Mouse (Mus musculus): Measurements from ENCODE around the gene Iars2. TPM values are rescaled to one million over a fixed set of nuclear protein-coding genes. Genes with fewer than 3 reads are reported as not detected.
A peak's percentile ranks its signal among the peaks of the same experiment; 100 is the strongest.

Gene Iars2
- 19.4 and 19.9 TPM in 2 replicates for polyA plus RNA-seq (2015; fragmentation: Nextera tagmentation; extraction: Ambion mirVana)

DNA sequence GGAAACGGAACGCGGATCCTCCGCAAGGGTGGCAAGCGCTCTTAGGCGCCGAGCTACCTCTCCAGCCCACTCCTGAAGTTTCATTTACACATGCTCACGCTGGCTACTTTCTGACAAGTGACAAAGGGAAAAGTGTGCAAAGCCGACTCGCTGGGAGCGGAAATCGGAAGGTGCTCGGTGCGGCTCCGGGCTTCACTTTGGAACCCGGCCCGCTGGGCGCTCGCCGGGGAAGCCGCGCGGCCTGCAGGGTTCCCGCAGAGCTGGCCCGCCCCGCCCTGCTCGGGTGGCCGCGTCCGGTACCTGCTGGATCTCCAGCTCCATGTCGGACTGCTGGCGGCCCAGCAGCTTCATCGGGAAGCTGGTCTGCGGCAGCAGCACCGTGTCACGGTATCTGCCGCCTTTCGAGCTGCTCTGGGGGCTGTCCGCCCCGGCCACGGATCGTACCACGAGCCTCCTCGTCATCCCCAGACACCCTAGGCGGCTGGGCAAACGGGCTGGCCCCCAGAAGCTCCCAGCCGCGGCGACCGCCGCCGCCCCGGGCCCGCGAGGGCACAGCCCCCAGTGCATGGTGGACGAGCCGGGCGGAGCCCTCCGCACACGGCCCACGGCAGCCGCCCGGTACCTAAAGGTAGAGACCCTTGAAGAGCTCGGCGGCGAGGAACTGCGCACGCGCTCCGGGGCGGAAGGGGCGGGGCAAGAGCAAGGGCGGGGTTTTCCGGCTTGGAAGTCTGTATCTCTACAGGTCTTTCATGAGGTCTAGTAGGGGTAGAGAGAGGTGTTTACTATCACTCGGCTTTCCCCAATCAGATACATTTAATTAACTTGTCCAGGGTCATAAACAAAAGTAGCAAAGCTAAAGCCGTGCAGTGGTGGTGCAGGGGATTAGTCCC, at the start of gene Iars2:
Gene Iars2, minus strand, starts transcription at position 676 of the 890 bp plus-strand sequence.
- WGBS = under 1% methylated on average over 76 of the region's 76 CpGs
- Histone ChIP-seq H3K9ac (replicated peaks) (peak within 1 kb of the TSS; percentile 79), H3K36me3 (peaks cover 27% of the 10 kb centered on the region), H3K27me3 (no peaks in the 10 kb centered on the region), H3K27ac (peak within 1 kb of the TSS; percentile 89), H3K4me3 (replicated peaks) (peak within 1 kb of the TSS; percentile 78), H3K4me1 (replicated peaks) (peaks cover 34% of the 10 kb centered on the region), H3K9me3 (no peaks in the 10 kb centered on the region), H3K4me2 (replicated peaks) (peak within 1 kb of the TSS; percentile 73)
- ATAC-seq = peak; percentile 93

DNA sequence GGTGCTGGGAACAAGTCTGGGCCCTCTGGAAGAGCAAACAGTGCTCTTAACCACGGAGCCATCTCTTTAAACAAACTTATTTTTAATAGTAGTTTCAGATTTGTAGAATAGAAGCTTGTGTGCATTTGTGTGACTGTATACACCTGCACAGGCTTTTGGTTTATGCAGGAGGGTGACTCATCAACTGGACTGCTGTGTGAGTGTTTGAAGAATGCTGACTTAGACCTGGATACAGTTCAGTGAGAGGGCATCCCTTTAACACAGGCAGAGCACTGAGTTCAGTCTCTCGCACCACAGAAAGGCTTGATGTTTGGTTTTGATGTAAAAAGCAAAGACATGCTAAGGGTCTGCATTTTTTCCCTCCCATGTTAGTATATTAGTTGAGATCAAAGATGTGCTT, 48.2 kb upstream of the Iars2 start:
- Histone ChIP-seq H3K9ac (replicated peaks) (no peak overlapping the region), H3K4me2 (replicated peaks) (no peak overlapping the region), H3K27me3 (no peaks in the 10 kb centered on the region), H3K4me3 (replicated peaks) (no peak overlapping the region), H3K9me3 (no peaks in the 10 kb centered on the region), H3K4me1 (replicated peaks) (no peaks in the 10 kb centered on the region), H3K36me3 (peaks cover 78% of the 10 kb centered on the region), H3K27ac (no peak overlapping the region)
- ATAC-seq = no peak
- WGBS = 97% methylated on average over 2 of the region's 2 CpGs

DNA sequence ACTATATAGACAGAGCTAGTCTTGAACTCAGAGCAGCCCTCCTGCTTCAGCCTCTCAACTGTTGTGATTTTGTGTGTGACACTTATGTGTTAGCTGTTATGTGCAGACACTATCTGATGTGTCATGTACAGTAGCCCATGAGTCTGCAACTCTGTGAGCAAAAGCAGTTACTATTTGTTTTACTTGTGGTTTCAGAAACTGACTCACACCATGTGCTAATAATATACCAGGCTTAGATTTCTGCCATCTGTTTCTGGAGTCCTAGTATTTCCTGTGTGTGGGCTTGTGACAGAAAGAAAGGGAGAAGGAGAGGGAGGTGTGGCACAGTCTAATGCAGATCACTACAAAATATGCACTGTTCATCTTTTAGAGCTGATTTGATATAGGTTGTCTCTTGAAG, 47.2 kb upstream of the Iars2 start:
- no peaks in the 10 kb centered on the region for H3K4me1 ChIP-seq (replicated peaks)
- H3K36me3 ChIP-seq = peaks cover 74% of the 10 kb centered on the region
- no peak overlapping the region for H3K9ac ChIP-seq (replicated peaks)
- no peak overlapping the region for H3K4me2 ChIP-seq (replicated peaks)
- no peaks in the 10 kb centered on the region for H3K9me3 ChIP-seq
- H3K4me3 ChIP-seq (replicated peaks) = no peak overlapping the region
- no peaks in the 10 kb centered on the region for H3K27me3 ChIP-seq
- no peak overlapping the region for H3K27ac ChIP-seq
- no peak for ATAC-seq

DNA sequence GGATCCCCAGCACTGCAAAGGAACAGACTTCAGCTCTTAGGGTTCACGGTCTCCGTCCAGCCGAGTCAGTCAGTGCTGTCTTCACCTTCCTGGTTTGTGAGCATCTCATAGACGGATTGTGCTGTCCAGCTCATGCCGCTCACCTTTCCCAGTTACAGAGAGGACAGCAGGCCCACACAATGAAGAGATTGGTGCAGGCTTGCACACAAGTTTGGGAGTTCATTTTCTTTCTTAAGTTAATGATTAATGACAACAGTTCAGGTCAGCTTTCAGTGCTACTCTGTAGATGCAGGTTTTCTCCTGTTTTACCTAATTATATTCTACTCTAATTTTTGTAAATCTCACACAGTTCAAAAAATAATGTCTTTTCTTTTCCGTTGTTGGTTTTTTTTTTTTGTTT, 40.8 kb upstream of the Iars2 start:
- H3K27me3 ChIP-seq = no peaks in the 10 kb centered on the region
- H3K4me2 ChIP-seq (replicated peaks) = no peak overlapping the region
- H3K27ac ChIP-seq = no peak overlapping the region
- ATAC-seq = no peak
- H3K9ac ChIP-seq (replicated peaks) = no peak overlapping the region
- no peak overlapping the region for H3K4me3 ChIP-seq (replicated peaks)
- WGBS = 95% methylated on average over 6 of the region's 6 CpGs
- peaks cover 6% of the 10 kb centered on the region for H3K4me1 ChIP-seq (replicated peaks)
- peaks cover 41% of the 10 kb centered on the region for H3K36me3 ChIP-seq
- no peaks in the 10 kb centered on the region for H3K9me3 ChIP-seq

DNA sequence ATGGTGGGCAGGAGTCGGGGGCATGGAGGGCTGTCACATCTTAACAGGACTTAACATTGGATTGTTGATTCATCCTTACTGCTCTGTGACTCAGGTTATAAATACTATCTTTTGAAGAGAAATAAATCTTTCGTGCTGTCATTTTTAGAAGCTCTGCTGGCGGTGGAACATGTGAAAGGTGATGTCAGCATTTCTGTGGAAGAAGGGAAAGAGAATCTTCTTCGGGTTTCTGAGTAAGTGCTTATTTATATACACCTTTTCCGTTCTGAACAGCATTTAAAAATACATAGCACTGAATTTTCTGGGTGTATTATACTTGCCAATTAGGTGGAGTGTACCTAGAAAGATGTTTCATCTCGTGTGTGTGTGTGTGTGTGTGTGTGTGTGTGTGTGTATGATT, 38.2 kb upstream of the Iars2 start:
- Histone ChIP-seq H3K4me2 (replicated peaks) (no peak overlapping the region), H3K27me3 (no peaks in the 10 kb centered on the region), H3K4me1 (replicated peaks) (peaks cover 21% of the 10 kb centered on the region), H3K4me3 (replicated peaks) (no peak overlapping the region), H3K9ac (replicated peaks) (no peak overlapping the region), H3K27ac (no peak overlapping the region), H3K36me3 (peaks cover 21% of the 10 kb centered on the region), H3K9me3 (no peaks in the 10 kb centered on the region)
- no peak for ATAC-seq
- WGBS = 90% methylated on average over 6 of the region's 6 CpGs

DNA sequence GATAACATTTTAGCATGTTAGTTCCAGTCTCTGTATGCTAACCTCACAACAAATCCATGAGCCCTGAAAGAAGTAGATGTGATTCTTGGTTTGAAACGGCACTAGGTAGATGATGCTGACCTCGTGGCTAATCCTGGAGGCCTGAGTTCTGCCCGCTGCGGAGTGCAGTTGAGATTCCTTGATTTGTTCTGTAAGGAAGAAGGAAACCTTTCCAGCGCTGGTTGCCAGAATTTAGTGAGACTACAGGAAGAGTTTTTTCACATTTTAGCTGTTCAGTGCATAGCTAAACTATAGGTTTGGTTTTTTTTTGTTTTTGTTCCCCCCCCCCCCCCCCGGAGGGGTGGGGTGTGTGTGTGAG, 35.0 kb upstream of the Iars2 start:
- Histone ChIP-seq H3K27me3 (no peaks in the 10 kb centered on the region), H3K9ac (replicated peaks) (peak overlapping the region; percentile 87), H3K4me2 (replicated peaks) (peak overlapping the region; percentile 71), H3K36me3 (peaks cover 8% of the 10 kb centered on the region; the same call in 1 of the 2 replicates), H3K9me3 (no peaks in the 10 kb centered on the region), H3K27ac (no peak overlapping the region), H3K4me3 (replicated peaks) (peak overlapping the region; percentile 95), H3K4me1 (replicated peaks) (peaks cover 30% of the 10 kb centered on the region)
- no peak for ATAC-seq
- 45% methylated on average over 6 of the region's 6 CpGs for WGBS

DNA sequence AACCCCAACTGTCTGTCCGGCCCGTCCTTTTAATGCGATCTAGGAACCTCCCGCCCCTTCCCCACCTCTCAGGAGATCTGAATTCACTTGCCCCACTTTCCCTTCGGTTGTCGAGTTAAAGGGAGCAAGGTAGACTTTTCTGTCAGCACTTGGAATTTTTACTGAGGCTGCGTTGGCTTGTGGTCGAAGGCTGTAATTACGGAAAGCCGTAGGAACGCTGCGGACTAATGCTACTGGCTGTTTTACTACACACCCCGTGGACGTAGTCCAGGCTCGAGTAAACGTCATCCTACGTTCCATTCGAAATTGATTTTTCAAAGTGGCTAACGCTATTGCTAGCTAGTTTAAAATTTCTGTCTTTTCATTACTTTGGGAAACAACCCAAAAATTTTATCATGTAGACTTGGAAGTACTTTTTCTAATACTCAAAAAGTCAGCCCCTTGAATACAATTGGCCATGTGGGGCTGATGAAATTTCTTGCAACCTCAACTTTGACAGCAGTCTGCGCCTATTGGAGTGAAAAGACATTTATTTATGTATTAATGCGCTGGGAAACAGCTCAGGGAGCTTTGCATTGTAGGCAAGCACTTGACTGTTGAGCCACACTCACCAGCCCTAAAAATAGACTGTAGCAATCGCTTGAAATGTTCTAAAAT, 34.5 kb upstream of the Iars2 start:
- H3K4me2 ChIP-seq (replicated peaks) = peak overlapping the region; percentile 71
- 5% methylated on average over 22 of the region's 22 CpGs for WGBS
- H3K9me3 ChIP-seq = no peaks in the 10 kb centered on the region
- H3K27me3 ChIP-seq = no peaks in the 10 kb centered on the region
- H3K27ac ChIP-seq = peak overlapping the region; percentile 90
- peaks cover 30% of the 10 kb centered on the region for H3K4me1 ChIP-seq (replicated peaks)
- peak overlapping the region; percentile 95 for H3K4me3 ChIP-seq (replicated peaks)
- H3K36me3 ChIP-seq = peaks cover 10% of the 10 kb centered on the region; the same call in 1 of the 2 replicates
- peak overlapping the region; percentile 87 for H3K9ac ChIP-seq (replicated peaks)
- peak; percentile 64 for ATAC-seq

DNA sequence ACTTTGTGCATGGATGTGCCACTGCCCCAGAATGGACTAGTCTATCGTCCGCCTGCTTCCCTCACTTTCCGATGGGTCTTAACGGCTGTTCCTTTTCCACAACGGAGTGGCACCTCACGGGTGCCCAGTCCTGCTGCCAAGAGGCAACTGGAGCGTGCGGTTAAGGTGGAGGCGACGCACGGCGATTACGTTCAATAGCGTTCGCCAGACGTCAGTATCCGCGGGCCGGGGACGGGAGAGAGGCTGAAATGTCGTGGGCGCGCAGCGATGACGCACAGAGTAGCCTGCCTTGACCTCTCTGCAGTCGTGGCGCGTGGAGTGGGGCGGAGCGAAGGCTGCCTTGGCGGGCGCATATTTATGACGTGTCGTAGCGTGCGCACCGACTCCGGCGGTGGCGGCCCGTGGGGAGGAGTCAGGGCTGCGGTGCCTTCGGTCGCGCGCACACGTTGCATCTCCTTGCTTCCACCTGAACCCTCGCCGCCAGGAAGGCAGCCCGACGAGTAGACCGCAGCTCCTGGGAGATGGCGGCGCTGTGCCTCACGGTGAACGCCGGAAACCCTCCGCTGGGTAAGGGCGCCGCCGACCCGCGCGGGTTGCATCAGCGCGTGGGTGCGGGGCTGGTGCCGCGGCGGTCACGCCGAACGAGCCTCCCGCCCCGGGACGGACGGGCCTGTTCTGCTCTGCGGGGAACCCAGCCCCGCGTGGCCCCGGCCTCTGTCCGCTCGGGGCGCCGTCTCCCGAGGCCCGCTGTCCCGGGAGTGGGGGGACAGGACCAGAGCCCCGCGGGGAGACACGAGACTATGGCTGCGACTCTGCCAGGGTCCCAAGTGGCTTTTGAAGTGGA, 33.7 kb upstream of the Iars2 start, which contains the start of gene Eprs:
Gene Eprs, plus strand, starts transcription at position 368 of the 844 bp plus-strand sequence.
- H3K4me3 ChIP-seq (replicated peaks) = peak within 1 kb of the TSS; percentile 95
- H3K4me2 ChIP-seq (replicated peaks) = peak within 1 kb of the TSS; percentile 78
- H3K9me3 ChIP-seq = no peaks in the 10 kb centered on the region
- under 1% methylated on average over 88 of the region's 92 CpGs for WGBS
- H3K27ac ChIP-seq = peak within 1 kb of the TSS; percentile 90
- peak; percentile 97 for ATAC-seq
- H3K36me3 ChIP-seq = peaks cover 15% of the 10 kb centered on the region
- H3K9ac ChIP-seq (replicated peaks) = peak within 1 kb of the TSS; percentile 87
- H3K27me3 ChIP-seq = no peaks in the 10 kb centered on the region
- peaks cover 30% of the 10 kb centered on the region for H3K4me1 ChIP-seq (replicated peaks)

DNA sequence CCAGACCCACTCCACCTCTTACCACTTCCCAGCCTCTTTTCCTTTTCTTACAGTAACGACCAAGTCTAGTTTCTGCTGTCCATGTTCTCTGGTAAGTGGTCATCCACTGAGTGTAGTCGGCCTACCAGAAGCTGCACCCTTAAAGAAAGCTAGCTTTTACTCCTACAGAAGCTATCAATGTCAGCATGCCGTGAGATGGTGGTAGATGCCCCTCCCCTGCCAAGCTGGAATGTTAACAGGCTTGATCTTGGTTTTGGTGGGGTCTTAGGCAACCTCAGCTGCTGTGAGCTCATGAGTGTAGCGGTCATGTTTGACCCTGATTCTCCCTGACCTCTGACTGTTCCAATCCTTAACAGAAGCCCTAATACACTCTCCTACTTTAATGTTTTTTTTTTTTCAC, 29.0 kb upstream of the Iars2 start:
- Histone ChIP-seq H3K27me3 (no peaks in the 10 kb centered on the region), H3K4me1 (replicated peaks) (peaks cover 10% of the 10 kb centered on the region), H3K4me3 (replicated peaks) (no peak overlapping the region), H3K9ac (replicated peaks) (no peak overlapping the region), H3K9me3 (no peaks in the 10 kb centered on the region), H3K27ac (no peak overlapping the region), H3K4me2 (replicated peaks) (no peak overlapping the region), H3K36me3 (peaks cover 50% of the 10 kb centered on the region)
- ATAC-seq = no peak
- WGBS = 85% methylated on average over 4 of the region's 4 CpGs

DNA sequence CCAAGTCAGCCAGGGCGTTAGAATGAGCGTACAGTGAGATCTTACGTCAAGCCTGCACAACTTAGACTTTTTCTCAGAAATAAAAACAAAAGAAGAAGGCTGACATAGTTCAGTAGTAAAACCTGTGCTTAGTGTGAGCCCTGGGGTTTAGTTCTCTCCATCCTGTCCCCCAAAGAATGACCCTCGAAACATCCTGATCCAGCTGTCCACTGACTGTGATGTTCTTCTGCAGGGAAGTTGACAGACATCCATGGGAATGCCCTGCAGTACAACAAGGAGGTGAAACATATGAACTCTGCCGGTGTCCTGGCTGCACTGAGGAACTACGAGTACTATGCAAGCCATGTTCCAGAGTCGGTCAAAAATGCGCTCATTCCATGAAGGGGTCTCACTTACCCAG, 27.1 kb upstream of the Iars2 start:
- Histone ChIP-seq H3K36me3 (peaks cover 68% of the 10 kb centered on the region), H3K9ac (replicated peaks) (no peak overlapping the region), H3K4me1 (replicated peaks) (no peaks in the 10 kb centered on the region), H3K4me3 (replicated peaks) (no peak overlapping the region), H3K27ac (no peak overlapping the region), H3K9me3 (no peaks in the 10 kb centered on the region), H3K27me3 (no peaks in the 10 kb centered on the region), H3K4me2 (replicated peaks) (no peak overlapping the region)
- ATAC-seq = no peak
- whole genome bisulfite sequencing = 96% methylated on average over 8 of the region's 8 CpGs

DNA sequence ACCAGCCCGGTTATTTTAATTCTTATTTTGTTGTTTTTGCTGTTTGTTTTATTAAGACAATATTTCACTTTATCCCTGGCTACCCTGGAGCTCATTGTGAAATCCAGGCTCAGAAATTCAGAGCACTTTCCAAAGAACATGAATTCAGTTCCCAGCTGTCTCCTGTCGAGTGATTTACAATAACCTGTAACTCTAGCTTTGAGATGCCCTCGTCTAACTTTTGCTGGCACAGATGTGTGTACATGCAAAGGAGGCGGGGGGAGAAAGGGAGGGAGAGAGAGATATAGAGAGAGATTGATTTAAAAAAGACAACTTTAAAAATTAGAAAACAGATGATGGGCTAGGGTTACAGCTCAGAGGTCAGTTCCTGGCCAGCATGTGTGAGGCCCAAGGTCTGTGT, 25.5 kb upstream of the Iars2 start:
- no peaks in the 10 kb centered on the region for H3K27me3 ChIP-seq
- H3K4me1 ChIP-seq (replicated peaks) = no peaks in the 10 kb centered on the region
- WGBS = 90% methylated on average over 4 of the region's 4 CpGs
- no peak overlapping the region for H3K4me2 ChIP-seq (replicated peaks)
- no peak overlapping the region for H3K27ac ChIP-seq
- no peak for ATAC-seq
- H3K36me3 ChIP-seq = peaks cover 81% of the 10 kb centered on the region
- no peak overlapping the region for H3K9ac ChIP-seq (replicated peaks)
- no peak overlapping the region for H3K4me3 ChIP-seq (replicated peaks)
- no peaks in the 10 kb centered on the region for H3K9me3 ChIP-seq

DNA sequence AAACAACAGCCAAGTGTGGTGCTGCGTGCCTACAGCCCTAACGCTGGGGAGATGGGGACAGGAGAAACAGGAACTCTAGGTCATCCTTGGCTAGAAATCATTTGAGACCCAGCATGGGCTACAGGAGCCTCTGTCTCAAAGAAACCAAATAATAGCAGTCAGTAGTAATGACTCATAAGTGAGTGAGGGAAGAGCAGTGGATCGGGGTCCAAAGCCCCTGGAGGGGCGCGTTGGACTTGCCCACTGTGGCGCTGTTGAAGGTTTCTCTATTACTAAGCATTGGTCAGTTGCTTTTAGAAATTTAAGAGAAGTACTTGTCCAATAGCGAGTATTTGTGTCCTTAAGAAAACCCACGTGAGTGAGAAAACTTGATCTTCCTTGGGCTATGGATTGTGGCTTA, 24.2 kb upstream of the Iars2 start:
- H3K27me3 ChIP-seq = no peaks in the 10 kb centered on the region
- WGBS = 97% methylated on average over 8 of the region's 8 CpGs
- H3K9me3 ChIP-seq = no peaks in the 10 kb centered on the region
- no peak overlapping the region for H3K4me2 ChIP-seq (replicated peaks)
- no peak overlapping the region for H3K9ac ChIP-seq (replicated peaks)
- peaks cover 83% of the 10 kb centered on the region for H3K36me3 ChIP-seq
- H3K4me1 ChIP-seq (replicated peaks) = no peaks in the 10 kb centered on the region
- no peak overlapping the region for H3K27ac ChIP-seq
- no peak for ATAC-seq
- no peak overlapping the region for H3K4me3 ChIP-seq (replicated peaks)

Measured in midbrain, embryonic 13.5 days (tissue).